Mouse (Mus musculus): ENCODE results near the gene Ms4a7. TPM values are rescaled to one million over a fixed set of nuclear protein-coding genes. Genes with fewer than 3 reads are reported as not detected.
"Not testable (repeated sequence)": the region's sequence is repeated elsewhere in the genome, so short reads cannot be mapped to it uniquely, and the experiment has no call there.

The Ms4a7 gene
- total and polyA plus RNA-seq, 2 experiments from 2014 or later, result 0.10 to 3.9 TPM

DNA sequence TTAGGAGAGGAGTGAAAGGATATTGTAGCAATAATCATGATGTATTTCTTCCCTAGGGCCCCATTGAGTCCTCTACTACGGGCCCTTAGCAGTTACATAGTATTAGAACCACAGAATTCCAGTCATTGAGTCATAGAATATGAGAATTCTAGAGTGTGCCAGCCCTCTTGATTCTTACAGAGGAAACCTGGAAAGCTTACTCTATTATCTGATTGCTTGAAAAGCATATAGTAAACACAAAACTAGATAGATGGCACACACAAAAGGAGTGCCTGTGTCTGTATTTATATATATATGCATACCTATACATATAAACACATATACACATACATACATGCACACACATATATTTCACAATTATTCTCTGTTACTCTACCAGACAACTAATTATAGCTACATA, 21.6 kb downstream of the Ms4a7 start, which contains the start of gene Ms4a14:
Gene Ms4a14 (minus strand): TSS at position 101 of the 400 bp plus-strand sequence.
- Histone ChIP-seq H3K4me2 (ENCODE audit: low read depth, low read length) (no peak within 1 kb of the TSS), H3K27me3 (ENCODE audit: insufficient read depth, low read length) (no peaks in the 10 kb centered on the region), H3K9me3 (ENCODE audit: low read length) (no peaks in the 10 kb centered on the region), H3K27ac (no peak within 1 kb of the TSS), H3K4me3 (ENCODE audit: low read length) (no peak within 1 kb of the TSS), H3K4me1 (ENCODE audit: insufficient read depth, low read length) (no peaks in the 10 kb centered on the region), H3K36me3 (ENCODE audit: insufficient read depth, low read length) (no peaks in the 10 kb centered on the region), H3K9ac (replicated peaks; ENCODE audit: low read length) (no peak within 1 kb of the TSS)
- DNase-seq (ENCODE audit: low spot score) (no peak), ATAC-seq (no peak)
- 75% methylated on average over 1 of the region's 1 CpGs for WGBS
- TF ChIP-seq CTCF (IDR thresholded peaks at IDR 0.05; ENCODE audit: low read depth), result no peak

DNA sequence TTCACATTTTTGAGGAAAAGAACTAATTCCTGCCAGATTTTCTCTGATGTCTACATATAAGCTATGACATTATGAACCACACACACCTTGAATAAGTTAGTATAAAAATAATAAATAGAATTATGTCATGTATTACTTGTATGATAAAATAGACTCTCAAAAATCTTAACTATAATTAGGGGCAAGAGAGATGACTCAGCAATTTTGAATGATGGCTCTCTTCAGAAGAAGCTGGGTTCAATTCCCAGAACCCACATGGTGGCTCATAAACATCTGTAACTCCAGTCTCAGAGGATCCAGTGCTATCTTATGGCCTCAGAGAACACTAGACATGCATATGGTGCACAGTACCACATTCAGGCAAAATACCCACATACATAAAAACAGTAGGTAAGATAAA, 27.1 kb downstream of the Ms4a7 start:
- Histone ChIP-seq H3K27ac (no peak overlapping the region), H3K36me3 (ENCODE audit: insufficient read depth, low read length) (no peaks in the 10 kb centered on the region), H3K4me1 (ENCODE audit: insufficient read depth, low read length) (no peaks in the 10 kb centered on the region), H3K9ac (replicated peaks; ENCODE audit: low read length) (no peak overlapping the region), H3K9me3 (ENCODE audit: low read length) (no peaks in the 10 kb centered on the region), H3K27me3 (ENCODE audit: insufficient read depth, low read length) (no peaks in the 10 kb centered on the region), H3K4me3 (ENCODE audit: low read length) (no peak overlapping the region), H3K4me2 (ENCODE audit: low read depth, low read length) (no peak overlapping the region)
- DNase-seq (ENCODE audit: low spot score), result no peak
- TF ChIP-seq CTCF (IDR thresholded peaks at IDR 0.05; ENCODE audit: low read depth), result no peak
- ATAC-seq, result no peak

DNA sequence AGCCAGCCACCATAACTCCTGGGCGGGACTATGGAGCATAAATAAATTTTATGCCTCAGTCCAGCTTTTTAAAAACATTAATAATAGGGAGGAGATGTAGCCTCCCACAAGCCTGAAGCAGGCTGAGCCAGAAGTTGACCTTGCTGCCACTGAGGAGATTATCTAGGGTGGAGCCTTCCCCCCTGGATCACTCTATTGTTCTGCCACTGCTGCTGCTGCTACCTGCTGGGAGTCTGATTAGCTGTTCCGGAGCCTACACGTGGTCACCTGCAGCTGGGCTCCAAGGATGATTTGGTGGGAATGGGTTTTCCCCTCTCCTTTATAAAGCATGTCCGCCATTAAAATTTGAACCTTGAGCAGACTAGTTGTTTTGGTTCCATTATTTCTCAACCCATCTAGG, 36.4 kb downstream of the Ms4a7 start:
- H3K4me3 ChIP-seq (ENCODE audit: low read length), result not testable (repeated sequence)

DNA sequence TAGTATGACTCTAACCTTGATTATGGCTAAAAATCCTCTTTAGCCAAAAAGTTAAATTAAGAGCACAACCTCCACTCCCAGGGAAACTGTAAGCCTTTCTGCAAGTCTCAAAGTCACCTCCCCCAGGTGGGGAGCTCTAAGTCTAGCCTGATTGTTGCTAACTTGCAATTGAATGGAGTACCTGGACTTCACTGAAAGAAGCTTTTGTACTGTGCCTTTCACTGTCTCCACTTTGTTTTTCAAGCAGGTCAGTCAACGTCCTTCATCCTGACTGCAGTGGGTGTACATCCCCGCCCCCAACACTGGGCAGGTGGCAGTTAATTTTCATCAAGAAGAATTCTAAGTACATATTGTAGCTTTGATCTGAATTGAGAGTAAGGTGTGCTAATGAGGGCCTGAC, 37.0 kb downstream of the Ms4a7 start:
- WGBS, result 54% methylated on average over 2 of the region's 2 CpGs
- ATAC-seq (no peak), DNase-seq (ENCODE audit: low spot score) (no peak)
- Histone ChIP-seq H3K9me3 (ENCODE audit: low read length) (no peaks in the 10 kb centered on the region), H3K27ac (no peak overlapping the region), H3K4me2 (ENCODE audit: low read depth, low read length) (no peak overlapping the region), H3K27me3 (ENCODE audit: insufficient read depth, low read length) (no peaks in the 10 kb centered on the region), H3K36me3 (ENCODE audit: insufficient read depth, low read length) (no peaks in the 10 kb centered on the region), H3K4me1 (ENCODE audit: insufficient read depth, low read length) (no peaks in the 10 kb centered on the region), H3K4me3 (ENCODE audit: low read length) (no peak overlapping the region), H3K9ac (replicated peaks; ENCODE audit: low read length) (no peak overlapping the region)
- TF ChIP-seq CTCF (IDR thresholded peaks at IDR 0.05; ENCODE audit: low read depth), result no peak

More for the DNA sequence above, 36.4 kb downstream of the Ms4a7 start:
- DNase-seq (ENCODE audit: low spot score); H3K9ac ChIP-seq (replicated peaks; ENCODE audit: low read length); H3K9me3 ChIP-seq (ENCODE audit: low read length); ATAC-seq; H3K36me3 ChIP-seq (ENCODE audit: insufficient read depth, low read length); H3K4me2 ChIP-seq (ENCODE audit: low read depth, low read length); H3K4me1 ChIP-seq (ENCODE audit: insufficient read depth, low read length); H3K27ac ChIP-seq; H3K27me3 ChIP-seq (ENCODE audit: insufficient read depth, low read length): not testable (repeated sequence)
- 49% methylated on average over 4 of the region's 4 CpGs for whole genome bisulfite sequencing

DNA sequence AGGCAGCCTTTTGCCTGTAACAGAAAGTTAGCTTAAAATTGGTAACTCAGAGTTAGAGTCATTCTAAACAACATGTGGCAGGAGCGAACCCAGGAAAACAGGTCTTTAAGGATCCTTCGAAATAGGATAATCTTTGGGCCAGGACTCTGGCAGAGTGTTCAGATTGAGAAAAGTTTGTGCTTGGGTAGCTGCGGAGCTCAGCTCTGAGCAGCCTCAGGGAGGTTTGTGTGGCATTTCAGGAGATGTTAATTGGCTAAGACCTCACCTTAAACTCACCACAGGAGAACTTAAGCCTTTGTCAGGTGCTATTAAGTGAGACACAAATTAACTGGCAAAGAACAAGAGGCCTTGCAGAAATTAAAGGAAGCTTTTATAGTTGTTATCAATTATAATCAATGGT, 42.3 kb downstream of the Ms4a7 start:
- not testable (repeated sequence) for ATAC-seq; H3K9me3 ChIP-seq (ENCODE audit: low read length); H3K27ac ChIP-seq; H3K27me3 ChIP-seq (ENCODE audit: insufficient read depth, low read length); H3K9ac ChIP-seq (replicated peaks; ENCODE audit: low read length); DNase-seq (ENCODE audit: low spot score); H3K4me3 ChIP-seq (ENCODE audit: low read length); H3K36me3 ChIP-seq (ENCODE audit: insufficient read depth, low read length); H3K4me1 ChIP-seq (ENCODE audit: insufficient read depth, low read length)
- WGBS, result 10% methylated on average over 3 of the region's 3 CpGs
- peak overlapping the region; percentile 56; the same call in 1 of the 2 replicates for H3K4me2 ChIP-seq (ENCODE audit: low read depth, low read length)

DNA sequence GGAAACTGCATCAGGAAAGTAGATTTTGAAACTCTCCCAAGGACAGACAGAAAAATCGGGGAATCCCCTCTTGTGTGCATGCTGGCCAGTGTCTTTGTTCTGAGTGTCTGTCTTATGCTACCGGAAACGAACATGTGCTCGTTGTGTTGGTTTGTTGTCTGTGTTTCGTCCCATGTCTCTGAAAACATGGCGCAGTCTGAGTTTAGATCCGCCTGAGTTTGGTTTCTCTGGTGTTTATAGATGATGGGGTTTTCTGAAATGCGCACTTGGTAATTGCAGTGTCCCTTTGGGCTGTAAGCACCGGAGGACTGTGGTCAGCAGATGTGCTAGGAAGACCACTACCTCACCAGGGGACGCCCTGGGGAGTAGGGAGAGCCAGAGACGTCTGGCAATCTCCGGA, 43.0 kb downstream of the Ms4a7 start:
- Histone ChIP-seq H3K4me3 (ENCODE audit: low read length) (peak overlapping the region; percentile 33), H3K9me3 (ENCODE audit: low read length) (no peaks in the 10 kb centered on the region), H3K4me1 (ENCODE audit: insufficient read depth, low read length) (no peaks in the 10 kb centered on the region), H3K4me2 (ENCODE audit: low read depth, low read length) (peak overlapping the region; percentile 56), H3K36me3 (ENCODE audit: insufficient read depth, low read length) (no peaks in the 10 kb centered on the region), H3K9ac (replicated peaks; ENCODE audit: low read length) (no peak overlapping the region; the same call in 1 of the 2 replicates), H3K27ac (no peak overlapping the region), H3K27me3 (ENCODE audit: insufficient read depth, low read length) (no peaks in the 10 kb centered on the region)
- ATAC-seq (no peak), DNase-seq (ENCODE audit: low spot score) (peak; percentile 5)
- no peak for TF ChIP-seq CTCF (IDR thresholded peaks at IDR 0.05; ENCODE audit: low read depth)
- WGBS, result 7% methylated on average over 12 of the region's 12 CpGs

DNA sequence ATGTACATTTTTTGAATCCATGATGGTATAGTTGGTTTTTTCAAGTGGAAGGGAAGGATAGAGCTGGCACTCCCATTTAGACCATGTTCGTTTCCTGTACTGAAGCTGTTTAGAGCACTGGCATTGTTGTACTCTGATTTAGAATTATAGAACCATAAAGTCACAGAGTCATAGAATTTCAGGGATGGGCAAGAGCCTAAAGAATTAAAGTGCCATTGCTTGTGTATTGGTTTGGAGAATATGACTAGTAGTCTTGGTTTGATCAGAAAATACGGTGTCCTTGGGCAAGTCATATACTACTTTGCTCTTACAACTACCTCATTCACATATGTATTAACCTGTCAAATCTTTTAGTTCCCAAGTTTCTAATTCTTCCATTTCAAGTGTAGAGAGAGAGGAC, 52.2 kb downstream of the Ms4a7 start, which contains the start of gene Ms4a5:
Gene Ms4a5 (minus strand): TSS at position 101 of the 400 bp plus-strand sequence.
- no peaks in the 10 kb centered on the region for H3K27me3 ChIP-seq (ENCODE audit: insufficient read depth, low read length)
- no peaks in the 10 kb centered on the region for H3K9me3 ChIP-seq (ENCODE audit: low read length)
- no peak for DNase-seq (ENCODE audit: low spot score)
- 90% methylated on average over 2 of the region's 2 CpGs for WGBS
- TF ChIP-seq CTCF (IDR thresholded peaks at IDR 0.05; ENCODE audit: low read depth), result no peak
- H3K36me3 ChIP-seq (ENCODE audit: insufficient read depth, low read length), result no peaks in the 10 kb centered on the region
- H3K4me1 ChIP-seq (ENCODE audit: insufficient read depth, low read length), result no peaks in the 10 kb centered on the region
- no peak within 1 kb of the TSS for H3K9ac ChIP-seq (replicated peaks; ENCODE audit: low read length)
- ATAC-seq, result no peak
- no peak within 1 kb of the TSS for H3K27ac ChIP-seq
- no peak within 1 kb of the TSS for H3K4me3 ChIP-seq (ENCODE audit: low read length)
- no peak within 1 kb of the TSS for H3K4me2 ChIP-seq (ENCODE audit: low read depth, low read length)
